ENCODE assay signal across 23 mouse cellular contexts in the genomic region with DNA sequence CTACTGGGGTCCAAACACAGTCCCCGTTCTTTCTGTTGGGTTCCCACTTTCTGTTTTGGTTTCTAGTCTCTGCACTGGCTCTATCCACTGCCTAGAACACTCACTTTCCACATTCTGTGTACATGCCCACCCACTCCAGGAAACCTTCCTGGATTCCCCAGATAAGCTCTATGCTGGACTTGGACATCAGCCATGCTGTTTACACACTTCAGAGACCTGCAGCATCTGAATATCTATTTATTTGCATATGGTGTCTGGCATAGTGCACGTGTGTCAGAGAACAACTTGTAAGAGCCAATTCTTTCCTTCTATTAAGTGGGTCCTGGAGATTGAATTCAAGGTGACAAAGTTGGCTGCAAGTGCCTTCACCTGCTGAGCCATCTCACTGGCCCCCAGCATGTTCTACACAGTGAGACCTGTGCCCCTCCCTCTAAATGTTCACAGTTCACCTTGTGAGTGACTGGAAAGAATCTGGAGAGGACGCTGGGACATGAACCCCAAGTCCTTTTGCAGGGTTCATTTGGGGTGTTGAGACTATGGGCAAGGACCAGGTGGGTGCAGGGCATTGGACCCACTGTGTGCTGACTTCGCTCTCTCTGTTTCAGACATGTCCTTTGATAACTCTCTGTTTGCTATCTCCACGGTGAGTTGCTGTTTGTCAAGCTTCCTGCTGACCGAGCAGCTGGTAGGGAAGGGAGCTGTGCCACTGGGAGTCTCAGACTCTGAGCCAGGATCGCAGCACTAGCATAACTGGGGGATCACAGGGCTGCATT. TPM values are rescaled to one million over a fixed set of nuclear protein-coding genes. Genes with fewer than 3 reads are reported as not detected.
DNase-seq lines count a peak whose midpoint lies in the region; ATAC-seq and TF ChIP-seq lines count a peak whose summit lies in the region.
"Had no signal": no experiment of that assay in that cellular context is flagged by ENCODE, and none has a peak within 500 bp of the region (broad histone marks: within the 10 kb centered on the region; RNA-seq: fewer than 3 reads in every experiment).

No protein-coding gene starts in this region.

- H3K4me3 ChIP-seq in liver, postnatal 0 days (ENCODE audit: low read depth, low read length), result no peak overlapping the region
- H3K4me3 ChIP-seq in liver, embryonic 12.5 days, result no peak overlapping the region
- 0 out of 4 replicates have a peak overlapping the region, but pooled peaks of 1 of the 2 experiments have one; percentile 0 for H3K4me3 ChIP-seq in MEL (ENCODE audit: control insufficient read depth in 1 of 2, insufficient read depth in 1 of 2, low read depth in 2 of 2, low read length in 2 of 2)
- H3K4me3 ChIP-seq: embryonic facial prominence, embryonic 10.5 days; erythroblast, embryonic 14.5 days; forebrain, embryonic 10.5 days; heart, adult 2 months; heart, embryonic 12.5 days had no signal

- ATAC-seq in liver, postnatal 0 days, result peak; percentile 51; the same call in 1 of the 2 replicates
- no peak for ATAC-seq in liver, embryonic 12.5 days
- ATAC-seq in megakaryocyte progenitor cell, adult 5-6 weeks (replicated peaks; ENCODE audit: poor library complexity), result peak; percentile 60
- ATAC-seq: activated CD4-positive, CD25-positive, alpha-beta regulatory T cell, adult 4 months; forebrain, embryonic 14.5 days; hindbrain, postnatal 0 days; Patski had no signal

- TF ChIP-seq RAD21 in MEL (IDR thresholded peaks at IDR 0.05; ENCODE audit: low read depth, low read length), result no peak

- TF ChIP-seq EP300 in liver, postnatal 0 days (IDR thresholded peaks at IDR 0.05; ENCODE audit: low read depth), result no peak
- peak; percentile 21 to 67; a peak in 2 of 4 replicates for TF ChIP-seq EP300 in MEL (IDR thresholded peaks at IDR 0.05; ENCODE audit: low read depth in 1 of 2, low read length in 2 of 2)

- H3K27ac ChIP-seq in liver, postnatal 0 days (ENCODE audit: low read depth), result no peak overlapping the region
- H3K27ac ChIP-seq in liver, embryonic 12.5 days, result no peak overlapping the region
- no peak overlapping the region for H3K27ac ChIP-seq in MEL (ENCODE audit: control insufficient read depth, low read depth, low read length)
- H3K27ac ChIP-seq: embryonic facial prominence, embryonic 10.5 days; forebrain, embryonic 10.5 days; heart, adult 2 months; hindbrain, postnatal 0 days had no signal

- H3K36me3 ChIP-seq in liver, postnatal 0 days (replicated peaks; ENCODE audit: insufficient read depth, low read length), result no peaks in the 10 kb centered on the region; the same call in 1 of the 2 replicates
- H3K36me3 ChIP-seq in liver, embryonic 12.5 days, result no peaks in the 10 kb centered on the region
- peaks cover 0 to 16% of the 10 kb centered on the region in 2 experiments; a peak in 2 of 4 replicates for H3K36me3 ChIP-seq in MEL (ENCODE audit: control insufficient read depth in 1 of 2, insufficient read depth in 2 of 2, low read length in 2 of 2)
- H3K36me3 ChIP-seq: heart, embryonic 12.5 days had no signal

- 47% methylated on average over 7 of the region's 7 CpGs for WGBS in liver, postnatal 0 days (ENCODE audit: insufficient replicate concordance)
- 57% methylated on average over 7 of the region's 7 CpGs for WGBS in liver, embryonic 12.5 days (ENCODE audit: insufficient replicate concordance)

- H3K79me2 ChIP-seq in MEL (ENCODE audit: control insufficient read depth, insufficient read depth, low read length, poor library complexity), result no peaks in the 10 kb centered on the region

- no peak for TF ChIP-seq POLR2A in MEL (IDR thresholded peaks at IDR 0.05; ENCODE audit: control insufficient read depth in 1 of 2, insufficient read depth in 1 of 2, low read depth in 1 of 2, low read length in 2 of 2, poor library complexity in 1 of 2)

- H3K9me3 ChIP-seq in liver, postnatal 0 days (ENCODE audit: low read length), result no peaks in the 10 kb centered on the region
- H3K9me3 ChIP-seq in liver, embryonic 12.5 days (replicated peaks), result no peaks in the 10 kb centered on the region
- no peaks in the 10 kb centered on the region for H3K9me3 ChIP-seq in MEL (replicated peaks; ENCODE audit: insufficient read depth, low read length)
- H3K9me3 ChIP-seq: embryonic facial prominence, embryonic 10.5 days; forebrain, embryonic 10.5 days; heart, embryonic 12.5 days had no signal

- peaks cover 8% of the 10 kb centered on the region for H3K4me1 ChIP-seq in liver, postnatal 0 days (ENCODE audit: insufficient read depth)
- H3K4me1 ChIP-seq in liver, embryonic 12.5 days, result peaks cover 30% of the 10 kb centered on the region
- peaks cover 7 to 31% of the 10 kb centered on the region in 2 experiments for H3K4me1 ChIP-seq in MEL (ENCODE audit: control insufficient read depth in 1 of 2, insufficient read depth in 2 of 2, low read length in 2 of 2)

- peak; percentile 16 for DNase-seq in liver, postnatal 0 days
- DNase-seq in A20 (ENCODE audit: low read depth, low spot score), result peak; percentile 44
- DNase-seq in MEL (ENCODE audit: low read depth, low spot score), result peak; percentile 77
- DNase-seq in gastrocnemius, postnatal 4 days (ENCODE audit: low spot score in 2 of 2), result no peak
- DNase-seq in neural tube, embryonic 10.5 days (ENCODE audit: extremely low spot score, low spot score), result no peak
- DNase-seq in frontal cortex, postnatal 25 days (ENCODE audit: low spot score in 2 of 2), result no peak
- DNase-seq: adrenal gland, postnatal 14 days; cerebellum, adult 11-12 months; cerebellum, adult 9-10 months; cerebellum, postnatal 25 days; gastrocnemius, postnatal 36 days; heart, adult 2 months; heart, postnatal 36 days had no signal

- H3K4me2 ChIP-seq in liver, postnatal 0 days (ENCODE audit: low read depth, low read length), result peak overlapping the region; percentile 27; the same call in 1 of the 2 replicates
- H3K4me2 ChIP-seq in liver, embryonic 12.5 days, result no peak overlapping the region
- H3K4me2 ChIP-seq: heart, embryonic 12.5 days had no signal

- no peak overlapping the region for H3K9ac ChIP-seq in liver, postnatal 0 days (replicated peaks)
- H3K9ac ChIP-seq in liver, embryonic 12.5 days, result no peak overlapping the region
- H3K9ac ChIP-seq in MEL (ENCODE audit: control insufficient read depth, low read depth, low read length, poor library complexity, severe bottlenecking), result no peak overlapping the region
- H3K9ac ChIP-seq: heart, embryonic 12.5 days had no signal

- TF ChIP-seq CTCF in liver, postnatal 0 days (IDR thresholded peaks at IDR 0.05; ENCODE audit: low read depth), result no peak
- TF ChIP-seq CTCF in MEL (IDR thresholded peaks at IDR 0.05 in 2 of 3, conservative IDR thresholded peaks at IDR 0.05 in 1 of 3; ENCODE audit: control insufficient read depth in 1 of 3, insufficient read depth in 1 of 3, low read depth in 2 of 3, low read length in 3 of 3, poor library complexity in 1 of 3, severe bottlenecking in 1 of 3), result no peak

- no peaks in the 10 kb centered on the region for H3K27me3 ChIP-seq in liver, postnatal 0 days (ENCODE audit: insufficient read depth, low read length)
- H3K27me3 ChIP-seq in liver, embryonic 12.5 days (replicated peaks), result no peaks in the 10 kb centered on the region
- H3K27me3 ChIP-seq in MEL (ENCODE audit: control insufficient read depth in 1 of 2, insufficient read depth in 2 of 2, low read length in 2 of 2), result no peaks in the 10 kb centered on the region
- H3K27me3 ChIP-seq: heart, embryonic 12.5 days; Patski had no signal

RNA-seq across cellular contexts. Expression of gene Carm1, which starts 6.5 kb away (rescaled TPM):
- polyA plus RNA-seq in liver, postnatal 0 days (2015; fragmentation: Nextera tagmentation; extraction: Ambion mirVana), result 8.6 TPM in 2 replicates
- polyA plus RNA-seq in liver, embryonic 12.5 days (2016; fragmentation: Nextera tagmentation; extraction: Ambion mirVana), result 39.0 and 41.0 TPM in 2 replicates
- total RNA-seq in MEL (2012; rRNA removed), result 121 and 131 TPM in 2 replicates
- polyA plus RNA-seq in MEL (2012; ENCODE audit: insufficient read depth in 1 of 2, insufficient read length in 2 of 2, low read depth in 1 of 2, low replicate concordance in 2 of 2, missing spikeins in 1 of 2), result 100 to 1,000 TPM; 121 to 423 TPM
- 49.4 and 56.5 TPM in 2 replicates for total RNA-seq in megakaryocyte progenitor cell, adult 5-6 weeks (2015)
- total RNA-seq in megakaryocyte progenitor cell, adult 5-6 weeks (2017), result 21.1 and 21.8 TPM in 2 replicates
- total RNA-seq in gastrocnemius, postnatal 4 days (2021), result 10 to 100 TPM; 81.9 to 91.2 TPM

RNA-seq across cellular contexts. Expression of gene AB124611, which starts 14.2 kb away (rescaled TPM):
- polyA plus RNA-seq in liver, postnatal 0 days (2015; fragmentation: Nextera tagmentation; extraction: Ambion mirVana), result 13.6 and 14.2 TPM in 2 replicates
- 2.6 and 3.1 TPM in 2 replicates for polyA plus RNA-seq in liver, embryonic 12.5 days (2016; fragmentation: Nextera tagmentation; extraction: Ambion mirVana)
- 37.2 and 55.2 TPM in 2 replicates for total RNA-seq in MEL (2012; rRNA removed)
- 10 to 100 TPM in 1 of 2 experiments, not detected in 1; 58.7 TPM for polyA plus RNA-seq in MEL (2012; ENCODE audit: insufficient read depth in 1 of 2, insufficient read length in 2 of 2, low read depth in 1 of 2, low replicate concordance in 2 of 2, missing spikeins in 1 of 2)
- 17.9 and 28.6 TPM in 2 replicates for total RNA-seq in megakaryocyte progenitor cell, adult 5-6 weeks (2015)
- 29.6 and 45.9 TPM in 2 replicates for total RNA-seq in megakaryocyte progenitor cell, adult 5-6 weeks (2017)
- 1 to 10 TPM; 1.9 to 2.0 TPM for total RNA-seq in gastrocnemius, postnatal 4 days (2021)
- polyA plus RNA-seq: Patski had no signal

RNA-seq across cellular contexts. Expression of gene Tmed1, which starts 30.1 kb away (rescaled TPM):
- polyA plus RNA-seq in liver, postnatal 0 days (2015; fragmentation: Nextera tagmentation; extraction: Ambion mirVana), result 34.6 and 38.0 TPM in 2 replicates
- polyA plus RNA-seq in liver, embryonic 12.5 days (2016; fragmentation: Nextera tagmentation; extraction: Ambion mirVana), result 42.8 and 44.0 TPM in 2 replicates
- total RNA-seq in MEL (2012; rRNA removed), result 128 and 146 TPM in 2 replicates
- 10 to 100 TPM in 1 of 2 experiments, not detected in 1; 89.4 TPM for polyA plus RNA-seq in MEL (2012; ENCODE audit: insufficient read depth in 1 of 2, insufficient read length in 2 of 2, low read depth in 1 of 2, low replicate concordance in 2 of 2, missing spikeins in 1 of 2)
- total RNA-seq in megakaryocyte progenitor cell, adult 5-6 weeks (2015), result 8.5 and 8.6 TPM in 2 replicates
- 16.2 and 19.5 TPM in 2 replicates for total RNA-seq in megakaryocyte progenitor cell, adult 5-6 weeks (2017)
- 10 to 100 TPM; 38.3 to 40.6 TPM for total RNA-seq in gastrocnemius, postnatal 4 days (2021)

RNA-seq across cellular contexts. Expression of gene Timm29, which starts 52.4 kb away (rescaled TPM):
- 12.5 and 13.0 TPM in 2 replicates for polyA plus RNA-seq in liver, postnatal 0 days (2015; fragmentation: Nextera tagmentation; extraction: Ambion mirVana)
- 31.6 and 32.8 TPM in 2 replicates for polyA plus RNA-seq in liver, embryonic 12.5 days (2016; fragmentation: Nextera tagmentation; extraction: Ambion mirVana)
- 74.1 and 87.9 TPM in 2 replicates for total RNA-seq in MEL (2012; rRNA removed)
- 100 to 1,000 TPM in 1 of 2 experiments, 10 to 100 TPM in 1; 45.8 to 163 TPM for polyA plus RNA-seq in MEL (2012; ENCODE audit: insufficient read depth in 1 of 2, insufficient read length in 2 of 2, low read depth in 1 of 2, low replicate concordance in 2 of 2, missing spikeins in 1 of 2)
- 43.8 and 44.9 TPM in 2 replicates for total RNA-seq in megakaryocyte progenitor cell, adult 5-6 weeks (2015)
- total RNA-seq in megakaryocyte progenitor cell, adult 5-6 weeks (2017), result 52.1 and 63.7 TPM in 2 replicates
- total RNA-seq in gastrocnemius, postnatal 4 days (2021), result 10 to 100 TPM; 46.6 to 51.3 TPM

RNA-seq across cellular contexts. Expression of gene Yipf2, which starts 52.5 kb away (rescaled TPM):
- 7.8 and 8.5 TPM in 2 replicates for polyA plus RNA-seq in liver, postnatal 0 days (2015; fragmentation: Nextera tagmentation; extraction: Ambion mirVana)
- 10.0 and 10.5 TPM in 2 replicates for polyA plus RNA-seq in liver, embryonic 12.5 days (2016; fragmentation: Nextera tagmentation; extraction: Ambion mirVana)
- total RNA-seq in MEL (2012; rRNA removed), result 22.8 and 24.0 TPM in 2 replicates
- 10 to 100 TPM in 1 of 2 experiments, not detected in 1; 84.9 TPM for polyA plus RNA-seq in MEL (2012; ENCODE audit: insufficient read depth in 1 of 2, insufficient read length in 2 of 2, low read depth in 1 of 2, low replicate concordance in 2 of 2, missing spikeins in 1 of 2)
- total RNA-seq in megakaryocyte progenitor cell, adult 5-6 weeks (2015), result 5.3 and 6.6 TPM in 2 replicates
- 15.5 and 19.0 TPM in 2 replicates for total RNA-seq in megakaryocyte progenitor cell, adult 5-6 weeks (2017)
- 1 to 10 TPM; 5.3 to 6.1 TPM for total RNA-seq in gastrocnemius, postnatal 4 days (2021)

Comparison
In these comparisons a context has a peak if more than half of its experiments do, and no peak if none do; other contexts are left out.
1. DNase-seq: peak in liver, postnatal 0 days (single experiment), A20 (single experiment) and MEL (single experiment); none in gastrocnemius, postnatal 4 days (0 of 2), neural tube, embryonic 10.5 days (single experiment) and frontal cortex, postnatal 25 days (0 of 2).
2. RNA of gene AB124611, which starts 14.2 kb away (total RNA-seq): 37.2 to 55.2 TPM in MEL and 17.9 to 45.9 TPM in megakaryocyte progenitor cell, adult 5-6 weeks; 1.9 to 2.0 TPM in gastrocnemius, postnatal 4 days; every median in the first group is over 4 times any median in the second.